Mouse (Mus musculus) megakaryocyte-erythroid progenitor cell, adult 5-6 weeks (primary cell): ENCODE data around the gene AI854703. TPM values are rescaled to one million over a fixed set of nuclear protein-coding genes. Genes with fewer than 3 reads are reported as not detected.
"Not testable (repeated sequence)": the region's sequence is repeated elsewhere in the genome, so short reads cannot be mapped to it uniquely, and the experiment has no call there.

Experiments
- ATAC-seq: replicated peaks from 2 replicates; pipeline ENCODE4 v1.8.0; 2016; ENCODE audit warnings: mild to moderate bottlenecking, inconsistent platforms; ENCODE audit not compliant: severe bottlenecking, poor library complexity, low FRiP score, low TSS enrichment
- total RNA-seq, 2 experiments: library from RNA; stranded (forward) in 1 of 2; stranded (reverse) in 1 of 2; fragments of 200-1000, 215-1000 nt in 1 of 2; fragments of >200 nt in 1 of 2; fragmentation: Nextera tagmentation in 1 of 2; gene quantifications; 2 replicates each; pipeline ENCODE4 v1.2.3; 2014 to 2017

The AI854703 gene
- total RNA-seq, 2 experiments from 2014 or later = 1.4 to 1.9 TPM

DNA sequence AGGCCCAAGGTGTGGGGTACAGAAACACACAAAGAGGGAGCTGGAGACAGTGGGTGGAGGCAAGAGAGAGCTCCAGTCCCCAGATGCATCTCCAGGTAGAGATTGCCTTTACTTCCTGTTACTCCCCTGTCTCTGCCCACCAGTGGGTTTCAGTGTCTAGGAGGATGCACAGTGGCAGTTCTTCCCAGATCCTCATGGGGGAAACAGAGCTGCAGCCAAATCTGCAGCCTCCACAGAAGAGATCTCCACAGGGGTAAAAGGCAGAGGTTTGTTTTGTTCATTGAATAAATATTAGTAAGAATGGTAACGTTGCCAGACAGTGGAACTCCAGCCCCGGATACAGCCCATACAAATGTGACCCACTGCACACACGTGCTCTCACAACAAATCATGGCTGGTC lies 15.9 kb upstream of the AI854703 start:
- no peak for ATAC-seq

GRCm38 (mm10) chr6:48613464-48613863 lies 13.1 kb upstream of the AI854703 start:
- ATAC-seq = no peak

DNA sequence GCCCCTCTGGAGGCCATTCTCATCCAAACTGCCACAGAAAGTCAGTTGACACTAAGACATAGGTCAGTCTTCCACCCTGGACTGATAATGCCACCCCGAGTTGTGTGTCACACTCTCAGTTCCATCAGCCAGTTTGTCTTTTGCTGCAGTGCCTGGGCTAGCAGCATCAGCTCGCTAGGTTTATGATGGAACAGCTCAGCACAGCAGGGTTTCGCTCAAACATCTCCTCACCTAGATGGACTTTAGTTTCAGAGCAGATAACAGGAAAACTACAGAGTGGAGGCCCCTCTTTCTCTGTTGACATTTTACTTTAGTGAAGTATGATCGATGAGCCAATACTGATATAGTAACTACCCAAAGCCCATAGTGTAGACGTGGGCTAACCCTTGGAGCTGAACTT lies 11.8 kb upstream of the AI854703 start:
- ATAC-seq = no peak

DNA sequence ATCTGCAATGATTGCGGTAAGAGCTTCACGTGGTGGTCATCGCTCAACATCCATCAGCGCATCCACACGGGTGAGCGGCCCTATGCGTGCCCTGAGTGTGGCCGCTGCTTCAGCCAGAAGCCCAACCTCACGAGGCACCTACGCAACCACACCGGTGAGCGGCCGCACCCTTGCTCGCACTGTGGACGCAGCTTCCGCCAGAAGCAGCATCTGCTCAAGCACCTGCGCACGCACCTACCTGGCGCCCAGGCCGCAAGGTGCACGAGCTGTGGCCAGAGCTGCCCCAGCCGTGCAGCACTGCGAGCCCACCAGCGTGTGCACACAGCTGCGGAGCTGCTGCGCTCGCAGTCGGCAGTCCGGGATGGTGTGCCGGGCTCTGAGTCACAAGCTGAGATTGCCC lies 6.5 kb upstream of the AI854703 start:
- no peak for ATAC-seq

GRCm38 (mm10) chr6:48622186-48622843 lies 4.2 kb upstream of the AI854703 start:
- ATAC-seq = not testable (repeated sequence)

GRCm38 (mm10) chr6:48623460-48623859 lies 3.1 kb upstream of the AI854703 start:
- ATAC-seq = no peak

DNA sequence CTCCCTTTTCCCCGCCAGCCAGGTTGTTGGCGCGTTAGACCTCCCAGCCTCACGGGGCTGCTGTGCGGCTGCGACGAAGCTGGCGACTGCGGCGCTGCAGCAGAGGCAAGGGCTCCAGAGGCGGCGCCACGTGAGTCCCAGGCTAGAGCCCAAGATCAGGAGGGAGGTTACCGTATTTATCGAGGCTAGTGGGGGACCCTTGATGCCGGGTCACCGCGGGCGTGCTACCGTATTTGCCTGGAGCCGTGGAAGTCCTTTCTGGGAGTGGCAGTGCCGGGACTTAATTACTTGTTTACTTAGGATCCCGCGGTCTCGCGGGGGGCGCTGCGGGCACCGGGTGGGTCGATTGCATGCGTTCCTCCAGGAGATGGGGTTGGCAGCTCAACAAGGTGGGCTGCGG lies 420 bp downstream of the AI854703 start:
- peak; percentile 91 for ATAC-seq

DNA sequence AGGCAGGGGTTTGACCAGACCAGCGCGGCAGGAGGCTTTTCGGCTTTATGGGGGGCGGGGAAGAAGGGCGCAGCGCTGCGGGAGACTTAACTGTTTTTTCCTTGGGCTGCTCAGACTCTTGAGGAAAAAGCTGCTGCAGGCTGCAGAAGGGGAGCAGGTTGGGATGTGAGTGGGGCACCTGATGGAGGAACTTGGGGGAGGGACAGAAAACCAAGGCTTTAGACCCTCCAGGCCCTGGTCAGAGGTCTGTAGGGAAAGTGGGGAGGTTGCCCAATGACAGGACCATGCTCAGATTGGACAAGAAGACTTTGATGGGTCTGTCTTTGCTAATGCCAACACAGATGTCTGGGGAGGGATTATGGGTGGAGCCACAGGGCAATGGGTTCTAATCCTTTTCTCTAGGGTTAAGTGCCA lies 954 bp downstream of the AI854703 start:
- no peak for ATAC-seq

- no peak for ATAC-seq
These were observed 1.8 kb downstream of the AI854703 start for GRCm38 (mm10) chr6:48628377-48628776.

DNA sequence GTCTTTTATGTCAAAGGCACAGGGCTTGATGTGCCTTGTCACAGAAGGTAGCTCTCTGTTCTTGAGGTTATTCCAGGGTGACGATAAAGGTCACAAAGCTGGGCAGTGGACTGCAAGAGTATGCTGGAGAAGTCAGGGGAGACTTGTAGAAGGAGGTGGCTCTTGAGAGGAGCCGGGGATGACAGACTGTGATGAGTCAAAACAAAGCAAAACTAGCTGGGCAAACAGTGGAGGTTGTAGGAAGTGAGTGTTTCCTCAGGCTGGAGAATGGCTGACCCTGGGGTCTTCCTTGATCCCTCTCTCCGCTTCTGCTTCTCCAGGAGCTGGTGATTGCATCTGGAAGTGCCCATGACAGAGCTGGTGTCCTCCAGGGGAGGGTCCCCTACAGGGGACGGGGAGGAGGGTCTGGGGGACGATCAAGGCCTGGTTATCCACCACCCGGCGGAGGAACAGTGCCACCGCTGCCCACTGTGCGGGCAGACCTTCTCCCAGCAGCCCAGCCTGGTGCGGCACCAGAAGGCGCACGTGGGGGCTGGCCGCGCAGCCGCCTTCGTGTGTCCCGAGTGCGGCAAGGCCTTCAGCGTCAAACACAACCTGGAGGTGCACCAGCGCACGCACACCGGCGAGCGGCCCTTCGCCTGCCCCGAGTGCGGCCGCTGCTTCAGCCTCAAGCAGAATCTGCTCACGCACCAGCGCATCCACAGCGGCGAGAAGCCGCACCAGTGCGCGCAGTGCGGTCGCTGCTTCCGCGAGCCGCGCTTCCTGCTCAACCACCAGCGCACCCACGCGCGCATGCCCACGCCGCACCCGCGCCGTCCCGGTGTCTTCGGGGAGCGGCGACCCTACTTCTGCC lies 2.5 kb downstream of the AI854703 start:
- ATAC-seq = 0 out of 2 replicates have a peak, but pooled peaks have one; percentile 14

GRCm38 (mm10) chr6:48629661-48630034 lies 3.1 kb downstream of the AI854703 start:
- ATAC-seq = no peak

DNA sequence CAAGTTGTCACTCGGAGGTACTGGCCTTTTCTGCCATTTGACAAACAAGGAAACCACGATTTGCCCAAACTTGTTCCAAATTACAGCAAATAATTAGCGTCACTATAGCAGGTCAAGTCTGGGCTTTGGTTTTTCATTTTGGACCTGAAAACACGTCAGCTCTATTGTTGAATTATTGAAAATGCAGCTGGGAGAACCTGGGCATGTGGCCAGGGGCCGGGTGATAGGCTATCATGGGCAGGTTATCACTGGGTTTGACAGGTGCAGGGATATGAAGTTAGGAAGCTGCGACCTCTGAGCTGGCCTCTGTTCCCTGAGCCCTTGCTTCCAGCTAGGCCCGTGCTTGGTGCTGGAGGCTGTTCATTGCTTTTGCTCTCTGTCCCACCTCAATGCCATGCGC lies 4.3 kb downstream of the AI854703 start:
- ATAC-seq = no peak

GRCm38 (mm10) chr6:48635105-48635504 lies 8.5 kb downstream of the AI854703 start:
- ATAC-seq = peak; percentile 96

GRCm38 (mm10) chr6:48636515-48636914 lies 10.0 kb downstream of the AI854703 start:
- ATAC-seq = no peak

- no peak for ATAC-seq
These were observed 11.4 kb downstream of the AI854703 start for GRCm38 (mm10) chr6:48637811-48638500.

DNA sequence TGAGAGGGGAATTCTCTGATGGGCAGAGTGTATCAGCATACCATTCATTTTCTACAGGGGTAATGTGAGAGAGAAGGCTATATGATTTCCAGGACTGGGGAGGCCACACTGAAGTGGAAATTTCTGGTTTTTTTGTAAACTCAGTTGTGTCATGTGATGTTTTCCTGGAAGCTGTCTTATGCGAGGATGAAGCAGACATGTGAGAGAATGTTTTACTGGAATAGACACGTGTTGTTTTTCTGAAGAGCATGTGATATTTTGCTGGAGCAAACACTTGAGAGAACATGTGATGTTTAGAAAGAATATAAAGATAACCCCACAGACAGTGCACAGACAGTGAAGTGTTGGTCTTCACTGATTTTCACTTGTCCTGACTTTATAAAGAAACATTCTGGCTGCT lies 12.0 kb downstream of the AI854703 start:
- ATAC-seq = no peak

DNA sequence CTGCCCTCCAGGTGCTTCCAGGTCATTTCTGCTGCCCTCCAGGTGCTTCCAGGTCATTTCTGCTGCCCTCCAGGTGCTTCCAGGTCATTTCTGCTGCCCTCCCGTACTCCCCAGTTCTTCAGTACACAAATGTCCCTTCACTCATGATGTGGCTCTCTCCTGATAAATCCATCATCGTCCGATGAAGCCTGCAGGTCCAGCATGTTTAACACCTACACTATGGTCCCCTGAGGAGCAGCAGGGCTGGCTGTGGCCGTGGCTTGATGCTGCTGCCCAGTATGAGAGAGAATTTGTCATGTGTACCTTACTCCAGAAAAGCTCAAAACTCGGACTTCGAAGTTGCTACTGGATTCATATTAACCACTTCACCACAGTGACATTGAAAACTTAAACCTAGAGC lies 14.8 kb downstream of the AI854703 start:
- no peak for ATAC-seq

DNA sequence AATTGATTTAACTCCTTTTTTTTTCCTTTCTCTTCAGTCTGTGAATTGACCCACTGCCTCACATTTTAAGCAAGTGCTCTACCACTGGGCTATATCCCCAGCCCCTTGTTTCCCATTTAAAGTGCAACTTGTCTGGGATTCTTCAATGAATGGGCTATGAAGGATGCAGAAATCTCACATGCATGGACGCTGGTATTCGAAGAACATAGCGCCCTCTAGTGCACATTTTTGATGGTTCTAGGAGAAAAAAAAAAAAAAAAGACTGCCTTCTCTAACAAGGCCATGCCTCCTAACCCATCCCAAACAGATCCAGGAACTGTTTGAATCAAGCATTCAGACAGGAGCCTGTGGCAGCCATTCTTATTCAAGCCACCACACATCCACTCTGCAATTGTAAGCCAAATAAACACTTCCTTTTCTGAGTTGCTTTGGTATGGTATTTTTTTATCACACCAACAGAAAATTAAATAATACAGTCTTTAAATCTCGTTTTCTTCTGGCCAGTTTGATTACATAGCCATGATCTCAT lies 16.3 kb downstream of the AI854703 start:
- peak; percentile 29; the same call in 1 of the 2 replicates for ATAC-seq

DNA sequence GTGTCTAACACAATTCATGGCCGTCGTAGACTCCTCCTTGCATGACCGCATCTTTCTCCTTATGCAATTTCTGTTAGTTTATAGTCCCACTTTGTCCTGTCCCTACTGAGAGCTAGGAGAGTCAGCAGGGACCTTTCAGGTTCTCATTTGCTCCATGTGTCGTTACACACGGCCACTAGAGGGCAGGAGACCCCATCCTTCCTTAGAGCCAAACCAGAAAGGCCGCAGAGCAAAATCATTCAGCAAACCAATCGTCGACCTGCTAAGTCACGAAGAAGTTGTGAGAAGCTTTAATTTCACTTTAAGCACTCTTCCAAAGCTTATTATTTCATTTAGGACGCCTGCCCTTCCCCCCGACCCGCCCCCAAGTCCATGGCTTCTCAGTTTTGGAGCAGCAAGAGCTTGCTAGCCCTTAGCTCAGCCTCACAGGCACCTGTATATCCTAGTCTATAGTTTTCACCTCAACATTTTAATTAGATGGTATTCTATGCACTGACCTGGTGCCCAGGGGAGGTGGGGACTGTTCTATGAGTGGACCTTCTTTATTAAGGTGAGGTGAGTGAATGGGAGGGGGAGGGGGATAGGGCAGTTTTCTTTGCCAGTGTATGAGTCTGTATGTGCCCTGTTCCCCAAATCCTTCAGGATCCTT lies 19.2 kb downstream of the AI854703 start:
- peak; percentile 84 for ATAC-seq

DNA sequence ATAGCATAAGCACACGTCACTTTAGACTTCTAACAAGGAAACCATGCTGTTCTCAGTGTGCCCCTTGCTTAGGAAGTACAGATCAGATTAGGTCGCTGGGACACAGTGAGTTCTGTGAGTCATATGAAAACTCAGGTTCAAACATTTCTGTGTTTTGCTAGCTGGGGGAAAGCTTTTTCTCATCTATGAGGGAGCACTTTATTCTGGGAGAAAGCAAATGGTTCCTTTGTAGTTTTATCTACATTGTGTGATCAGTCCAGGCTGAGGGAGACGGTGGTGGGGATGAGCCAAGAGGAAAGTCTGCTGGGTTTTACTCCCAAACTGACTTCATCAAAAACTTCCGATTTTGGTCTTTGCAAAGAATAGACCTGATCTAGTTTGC lies 19.7 kb downstream of the AI854703 start:
- ATAC-seq = no peak
